Mouse (Mus musculus): ENCODE results near the gene Ccdc173.
"Not testable (repeated sequence)": the region's sequence is repeated elsewhere in the genome, so short reads cannot be mapped to it uniquely, and the experiment has no call there.

Ccdc173 gene

GRCm38 (mm10) chr2:69789429-69790069 is at the start of gene Ccdc173, which contains the start of gene Phospho2:
TSS of gene Ccdc173 (minus strand) at chr2:69789575.
TSS of gene Phospho2 (plus strand) at chr2:69789623.
- peak; percentile 95 for DNase-seq (ENCODE audit: low spot score)

GRCm38 (mm10) chr2:69838707-69839106 is 49.3 kb upstream of the Ccdc173 start:
- no peak for DNase-seq (ENCODE audit: low spot score)

- no peak for DNase-seq (ENCODE audit: low spot score)
Measured at GRCm38 (mm10) chr2:69837996-69838395, 48.6 kb upstream of the Ccdc173 start.

GRCm38 (mm10) chr2:69837244-69837967 is 48.0 kb upstream of the Ccdc173 start:
- no peak for DNase-seq (ENCODE audit: low spot score)

- no peak for DNase-seq (ENCODE audit: low spot score)
Measured at GRCm38 (mm10) chr2:69830116-69830515, 40.7 kb upstream of the Ccdc173 start.

- no peak for DNase-seq (ENCODE audit: low spot score)
Measured at GRCm38 (mm10) chr2:69829680-69830079, 40.3 kb upstream of the Ccdc173 start.

- no peak for DNase-seq (ENCODE audit: low spot score)
Measured at GRCm38 (mm10) chr2:69828031-69828430, 38.7 kb upstream of the Ccdc173 start.

GRCm38 (mm10) chr2:69826380-69826779 is 37.0 kb upstream of the Ccdc173 start:
- no peak for DNase-seq (ENCODE audit: low spot score)

- DNase-seq (ENCODE audit: low spot score), result no peak
Measured at GRCm38 (mm10) chr2:69825898-69826297, 36.5 kb upstream of the Ccdc173 start.

GRCm38 (mm10) chr2:69823129-69823677 is 33.8 kb upstream of the Ccdc173 start:
- no peak for DNase-seq (ENCODE audit: low spot score)

GRCm38 (mm10) chr2:69822361-69823128 is 33.2 kb upstream of the Ccdc173 start:
- DNase-seq (ENCODE audit: low spot score), result no peak

GRCm38 (mm10) chr2:69821711-69822110 is 32.3 kb upstream of the Ccdc173 start, which contains the start of gene Klhl23:
TSS of gene Klhl23 (plus strand) at chr2:69821944.
- DNase-seq (ENCODE audit: low spot score), result no peak

- no peak for DNase-seq (ENCODE audit: low spot score)
Measured at GRCm38 (mm10) chr2:69820201-69820600, 30.8 kb upstream of the Ccdc173 start.

- DNase-seq (ENCODE audit: low spot score), result no peak
Measured at GRCm38 (mm10) chr2:69818350-69819085, 29.1 kb upstream of the Ccdc173 start.

- no peak for DNase-seq (ENCODE audit: low spot score)
Measured at GRCm38 (mm10) chr2:69816575-69816974, 27.2 kb upstream of the Ccdc173 start.

- DNase-seq (ENCODE audit: low spot score), result not testable (repeated sequence)
Measured at GRCm38 (mm10) chr2:69811349-69811748, 22.0 kb upstream of the Ccdc173 start.

- no peak for DNase-seq (ENCODE audit: low spot score)
Measured at GRCm38 (mm10) chr2:69810169-69810568, 20.8 kb upstream of the Ccdc173 start.

- not testable (repeated sequence) for DNase-seq (ENCODE audit: low spot score)
Measured at GRCm38 (mm10) chr2:69804663-69805062, 15.3 kb upstream of the Ccdc173 start.

GRCm38 (mm10) chr2:69803756-69804155 is 14.4 kb upstream of the Ccdc173 start:
- no peak for DNase-seq (ENCODE audit: low spot score)

- no peak for DNase-seq (ENCODE audit: low spot score)
Measured at GRCm38 (mm10) chr2:69802911-69803312, 13.5 kb upstream of the Ccdc173 start.

GRCm38 (mm10) chr2:69790722-69791121 is 1.3 kb upstream of the Ccdc173 start:
- DNase-seq (ENCODE audit: low spot score), result no peak

GRCm38 (mm10) chr2:69790285-69790684 is 910 bp upstream of the Ccdc173 start:
- DNase-seq (ENCODE audit: low spot score), result peak; percentile 80
